ENCODE assay signal across 8 mouse cellular contexts in genomic region chr14:55055167-55055834, GRCm38 (mm10). TPM values are rescaled to one million over a fixed set of nuclear protein-coding genes. Genes with fewer than 3 reads are reported as not detected.
DNase-seq lines count a peak whose midpoint lies in the region; ATAC-seq lines count a peak whose summit lies in the region.

No protein-coding gene starts in this region.

- H3K9ac ChIP-seq in hindbrain, embryonic 16.5 days (ENCODE audit: low read depth, low read length) = peak overlapping the region; percentile 4; the same call in 1 of the 2 replicates
- H3K9ac ChIP-seq in stomach, embryonic 16.5 days (ENCODE audit: low read length) = no peak overlapping the region

- WGBS in heart, embryonic 10.5 days = 78% methylated on average over 11 of the region's 11 CpGs
- whole genome bisulfite sequencing in hindbrain, embryonic 16.5 days = 46% methylated on average over 11 of the region's 11 CpGs
- 75% methylated on average over 11 of the region's 11 CpGs for WGBS in stomach, embryonic 16.5 days

- peaks cover 17% of the 10 kb centered on the region for H3K27me3 ChIP-seq in heart, embryonic 10.5 days (ENCODE audit: insufficient read depth, poor library complexity, severe bottlenecking)
- no peaks in the 10 kb centered on the region for H3K27me3 ChIP-seq in hindbrain, embryonic 16.5 days (replicated peaks; ENCODE audit: control insufficient read depth, insufficient read depth, low read length)
- no peaks in the 10 kb centered on the region for H3K27me3 ChIP-seq in stomach, embryonic 16.5 days (ENCODE audit: control insufficient read depth, insufficient read depth, low read length)

- ATAC-seq in hindbrain, embryonic 16.5 days = peak; percentile 54
- 0 out of 2 replicates have a peak, but pooled peaks have one; percentile 19 for ATAC-seq in stomach, embryonic 16.5 days (ENCODE audit: insufficient read depth, low FRiP score)

- no peak overlapping the region for H3K4me3 ChIP-seq in heart, embryonic 10.5 days
- H3K4me3 ChIP-seq in hindbrain, embryonic 16.5 days (ENCODE audit: low read length) = peak overlapping the region; percentile 42
- H3K4me3 ChIP-seq in stomach, embryonic 16.5 days (replicated peaks; ENCODE audit: low read length) = no peak overlapping the region

- no peaks in the 10 kb centered on the region for H3K36me3 ChIP-seq in heart, embryonic 10.5 days
- H3K36me3 ChIP-seq in hindbrain, embryonic 16.5 days (ENCODE audit: control insufficient read depth, insufficient read depth, low read length) = no peaks in the 10 kb centered on the region
- no peaks in the 10 kb centered on the region for H3K36me3 ChIP-seq in stomach, embryonic 16.5 days (ENCODE audit: control insufficient read depth, insufficient read depth, low read length)

- peak overlapping the region; percentile 61 for H3K4me2 ChIP-seq in hindbrain, embryonic 16.5 days (ENCODE audit: low read length)
- H3K4me2 ChIP-seq in stomach, embryonic 16.5 days (ENCODE audit: low read depth, low read length) = no peak overlapping the region

- peak; percentile 16 for DNase-seq in heart, adult 8-10 months (ENCODE audit: low spot score)
- no peak for DNase-seq in heart, embryonic 10.5 days (ENCODE audit: low spot score)
- DNase-seq in NIH3T3 (ENCODE audit: low read depth) = peak; percentile 70
- peak; percentile 96 to 97 for DNase-seq in cerebellum, postnatal 25 days
- DNase-seq in lung, postnatal 36 days = peak; percentile 45
- DNase-seq in thymus, postnatal 10 days (ENCODE audit: low spot score in 2 of 2) = no peak

- H3K4me1 ChIP-seq in heart, embryonic 10.5 days = peaks cover 8% of the 10 kb centered on the region; the same call in 1 of the 2 replicates
- peaks cover 40% of the 10 kb centered on the region for H3K4me1 ChIP-seq in hindbrain, embryonic 16.5 days (ENCODE audit: control insufficient read depth, insufficient read depth, low read depth, low read length)
- H3K4me1 ChIP-seq in stomach, embryonic 16.5 days (ENCODE audit: control insufficient read depth, insufficient read depth, low read length) = peaks cover 5% of the 10 kb centered on the region; the same call in 1 of the 2 replicates

- H3K9me3 ChIP-seq in heart, embryonic 10.5 days = no peaks in the 10 kb centered on the region
- no peaks in the 10 kb centered on the region for H3K9me3 ChIP-seq in hindbrain, embryonic 16.5 days (ENCODE audit: control insufficient read depth, low read length)
- H3K9me3 ChIP-seq in stomach, embryonic 16.5 days (replicated peaks; ENCODE audit: control insufficient read depth, low read length) = no peaks in the 10 kb centered on the region

- H3K27ac ChIP-seq in heart, embryonic 10.5 days = no peak overlapping the region
- H3K27ac ChIP-seq in hindbrain, embryonic 16.5 days (ENCODE audit: low read depth, low read length) = peak overlapping the region; percentile 97
- H3K27ac ChIP-seq in stomach, embryonic 16.5 days (ENCODE audit: low read length) = no peak overlapping the region

RNA-seq across cellular contexts. Expression of gene Zfhx2, which starts 36.8 kb away (rescaled TPM):
- total RNA-seq in heart, adult 8-10 months (2022) = 1 to 10 TPM; 4.8 to 5.6 (median 4.9) TPM
- 3.8 and 4.2 TPM in 2 replicates for polyA plus RNA-seq in heart, embryonic 10.5 days (2016; fragmentation: Nextera tagmentation; extraction: Ambion mirVana)
- polyA plus RNA-seq in hindbrain, embryonic 16.5 days (2015; fragmentation: Nextera tagmentation; extraction: Ambion mirVana) = 18.4 and 20.5 TPM in 2 replicates
- 3.1 and 3.6 TPM in 2 replicates for polyA plus RNA-seq in stomach, embryonic 16.5 days (2015; fragmentation: Nextera tagmentation; extraction: Ambion mirVana)

RNA-seq across cellular contexts. Expression of gene Thtpa, which starts 39.3 kb away (rescaled TPM):
- total RNA-seq in heart, adult 8-10 months (2022) = 10 to 100 TPM; 11.5 to 17.0 (median 14.0) TPM
- 16.1 and 16.4 TPM in 2 replicates for polyA plus RNA-seq in heart, embryonic 10.5 days (2016; fragmentation: Nextera tagmentation; extraction: Ambion mirVana)
- 34.4 and 36.1 TPM in 2 replicates for polyA plus RNA-seq in hindbrain, embryonic 16.5 days (2015; fragmentation: Nextera tagmentation; extraction: Ambion mirVana)
- polyA plus RNA-seq in stomach, embryonic 16.5 days (2015; fragmentation: Nextera tagmentation; extraction: Ambion mirVana) = 19.9 and 22.5 TPM in 2 replicates

RNA-seq across cellular contexts. Expression of gene Ngdn, which starts 40.0 kb away (rescaled TPM):
- 10 to 100 TPM; 22.3 to 31.5 (median 25.9) TPM for total RNA-seq in heart, adult 8-10 months (2022)
- 73.7 and 88.8 TPM in 2 replicates for polyA plus RNA-seq in heart, embryonic 10.5 days (2016; fragmentation: Nextera tagmentation; extraction: Ambion mirVana)
- polyA plus RNA-seq in hindbrain, embryonic 16.5 days (2015; fragmentation: Nextera tagmentation; extraction: Ambion mirVana) = 48.2 and 50.6 TPM in 2 replicates
- 74.7 and 74.9 TPM in 2 replicates for polyA plus RNA-seq in stomach, embryonic 16.5 days (2015; fragmentation: Nextera tagmentation; extraction: Ambion mirVana)

RNA-seq across cellular contexts. Expression of gene Ap1g2, which starts 51.1 kb away (rescaled TPM):
- total RNA-seq in heart, adult 8-10 months (2022) = 1 to 10 TPM; 2.7 to 4.5 (median 4.1) TPM
- polyA plus RNA-seq in heart, embryonic 10.5 days (2016; fragmentation: Nextera tagmentation; extraction: Ambion mirVana) = 15.6 and 18.9 TPM in 2 replicates
- polyA plus RNA-seq in hindbrain, embryonic 16.5 days (2015; fragmentation: Nextera tagmentation; extraction: Ambion mirVana) = 6.9 and 7.7 TPM in 2 replicates
- 46.2 and 54.8 TPM in 2 replicates for polyA plus RNA-seq in stomach, embryonic 16.5 days (2015; fragmentation: Nextera tagmentation; extraction: Ambion mirVana)

Comparison
In these comparisons a context has a peak if more than half of its experiments do, and no peak if none do; other contexts are left out.
1. DNase-seq: peak in heart, adult 8-10 months (single experiment), NIH3T3 (single experiment), cerebellum, postnatal 25 days (2 of 2) and lung, postnatal 36 days (single experiment); none in heart, embryonic 10.5 days (single experiment) and thymus, postnatal 10 days (0 of 2).